Mouse (Mus musculus) adipocyte (in vitro differentiated cells): ENCODE results near the gene Cmbl.

Experiments used
- DNase-seq: peaks from one replicate; pipeline ENCODE4 v3.0.0-alpha.2; 2016; ENCODE audit warnings: low spot score

Cmbl gene

DNA sequence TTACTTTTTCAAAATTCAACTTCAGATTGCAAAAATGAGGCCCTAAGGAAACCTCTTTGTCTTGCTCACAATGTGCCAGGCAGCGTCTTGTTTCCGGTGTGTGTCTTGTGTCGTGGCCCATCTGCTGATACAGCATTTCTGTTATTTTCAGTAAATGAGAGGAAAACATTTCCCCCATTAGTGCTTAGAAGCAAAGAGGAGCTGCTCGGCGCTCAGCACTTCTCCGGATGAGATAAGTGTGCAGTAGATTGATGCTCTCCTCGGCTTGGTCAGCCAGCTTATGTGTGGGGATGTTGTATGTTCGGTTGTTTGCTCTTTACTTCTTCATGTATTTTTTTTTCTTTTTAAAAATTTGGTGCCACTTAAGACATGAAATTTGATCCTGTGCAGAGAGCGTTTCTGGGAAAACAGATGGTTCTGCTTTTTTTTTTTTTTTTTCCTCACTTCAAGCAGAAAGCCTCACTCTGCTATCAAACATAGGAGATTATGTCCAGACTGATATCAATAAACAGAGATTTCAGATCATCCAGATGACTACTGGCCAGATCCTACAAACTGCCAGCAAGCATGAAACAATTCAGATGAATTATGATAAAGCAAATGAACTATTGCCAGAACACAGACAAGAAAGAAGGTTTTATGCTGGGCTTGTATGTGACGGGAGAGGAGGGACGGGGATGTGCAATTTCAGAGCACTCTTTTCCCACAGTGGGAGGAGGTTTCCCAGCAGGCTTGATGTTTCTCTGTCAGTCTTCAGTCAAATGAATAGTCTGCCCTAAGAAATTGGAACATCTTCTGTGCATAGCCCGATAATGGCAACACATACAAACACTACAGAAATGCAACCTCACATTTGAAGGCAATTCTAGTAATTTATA lies 62.3 kb downstream of the Cmbl start:
- DNase-seq = no peak

DNA sequence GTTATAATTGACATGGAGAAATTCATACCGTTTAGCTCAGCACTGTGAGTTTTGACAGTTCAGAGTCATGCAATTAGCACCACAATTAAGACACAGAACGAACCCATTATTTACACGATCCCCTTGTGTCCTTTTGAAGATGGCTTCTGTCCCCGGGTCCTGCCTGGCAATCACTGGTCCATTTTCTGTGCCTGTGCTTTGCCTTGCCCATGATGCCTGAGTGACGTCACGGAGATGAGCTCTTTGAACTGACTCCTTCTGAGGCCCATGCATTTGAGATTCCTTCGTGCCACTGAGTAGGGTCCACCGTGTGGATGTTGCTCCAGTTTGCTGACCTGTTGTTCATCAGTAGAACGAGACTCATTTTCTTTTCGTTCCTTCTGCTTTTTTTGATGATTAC lies 63.0 kb downstream of the Cmbl start:
- DNase-seq = no peak

DNA sequence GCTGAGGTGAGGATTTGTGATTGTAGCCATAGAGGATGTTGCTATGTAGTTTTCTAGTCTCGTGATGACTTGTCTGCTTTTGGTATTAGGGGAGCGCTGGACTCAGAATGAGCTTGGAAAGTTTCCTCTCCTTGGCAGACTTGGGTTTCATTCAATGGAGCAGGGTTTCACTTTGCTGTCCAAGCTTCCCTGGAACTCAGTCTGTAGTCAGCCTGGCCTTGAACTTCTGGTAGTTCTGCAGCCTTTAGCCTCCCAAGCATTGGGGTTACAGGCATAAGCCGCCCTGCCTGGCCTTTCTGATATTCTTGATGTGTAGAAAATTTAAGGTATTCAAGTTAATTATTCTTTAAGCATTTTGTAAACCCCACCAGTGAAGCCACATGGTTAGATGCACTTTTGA lies 64.4 kb downstream of the Cmbl start:
- no peak for DNase-seq

DNA sequence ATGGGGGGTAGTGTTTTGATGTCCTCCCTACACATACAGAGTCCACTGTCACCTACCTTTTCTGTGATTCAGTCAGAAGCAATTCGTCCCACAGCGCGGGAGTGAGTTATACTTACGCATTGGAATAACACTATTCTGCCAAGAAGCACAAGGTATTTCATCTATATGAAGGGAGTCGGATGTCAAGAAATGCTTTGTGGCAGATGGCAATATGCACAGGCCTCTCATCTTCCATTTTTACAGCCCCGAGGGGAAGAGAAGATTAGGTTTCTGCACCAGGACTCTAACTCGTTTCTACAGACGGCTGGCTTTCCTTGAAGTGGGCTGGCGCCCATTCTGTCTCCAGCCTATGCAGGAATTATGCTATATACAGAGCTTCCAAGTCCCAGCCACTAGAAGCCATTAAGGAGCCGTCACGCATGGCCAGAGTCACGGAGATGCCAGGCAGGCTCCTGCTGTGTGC lies 66.2 kb downstream of the Cmbl start:
- DNase-seq = no peak

DNA sequence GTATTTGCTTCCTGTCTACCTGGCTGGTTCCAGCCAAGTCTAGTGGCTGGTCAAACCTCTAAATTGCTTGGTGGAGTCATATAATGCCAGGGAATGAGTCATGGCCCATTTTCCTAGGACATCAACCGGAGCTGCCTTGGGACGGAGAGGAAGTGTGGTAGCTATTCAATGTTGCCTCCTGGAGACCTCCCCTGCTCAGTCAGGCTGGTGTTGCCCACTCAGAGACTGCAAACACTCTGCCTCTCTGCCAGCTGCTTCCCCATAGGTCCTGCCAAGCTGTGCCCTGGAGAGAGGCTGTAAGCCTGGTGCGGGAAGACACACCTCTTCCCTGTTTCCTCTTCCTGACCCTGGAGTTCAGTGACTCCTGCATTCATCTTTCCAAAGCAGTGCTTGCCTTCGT lies 67.3 kb downstream of the Cmbl start:
- no peak for DNase-seq

DNA sequence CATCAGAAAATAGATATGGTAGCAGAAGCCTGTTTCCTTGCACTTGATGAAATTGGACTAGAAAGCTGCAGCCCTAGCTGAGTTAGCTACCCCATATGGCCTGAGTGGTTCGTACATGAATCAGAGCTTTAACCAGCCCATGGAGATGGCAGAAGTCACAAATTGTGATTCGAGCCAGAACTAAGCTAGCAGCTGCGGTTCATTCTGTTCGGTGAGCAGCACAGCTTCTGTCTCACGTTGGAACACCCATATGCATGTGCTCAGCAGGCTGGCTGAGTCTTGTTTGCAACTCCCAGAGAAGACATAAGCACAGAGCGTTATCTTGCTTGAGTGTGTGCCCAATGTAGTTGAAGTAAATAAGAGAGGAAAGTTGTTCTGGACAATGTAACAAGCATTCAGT lies 69.4 kb downstream of the Cmbl start:
- DNase-seq = no peak

DNA sequence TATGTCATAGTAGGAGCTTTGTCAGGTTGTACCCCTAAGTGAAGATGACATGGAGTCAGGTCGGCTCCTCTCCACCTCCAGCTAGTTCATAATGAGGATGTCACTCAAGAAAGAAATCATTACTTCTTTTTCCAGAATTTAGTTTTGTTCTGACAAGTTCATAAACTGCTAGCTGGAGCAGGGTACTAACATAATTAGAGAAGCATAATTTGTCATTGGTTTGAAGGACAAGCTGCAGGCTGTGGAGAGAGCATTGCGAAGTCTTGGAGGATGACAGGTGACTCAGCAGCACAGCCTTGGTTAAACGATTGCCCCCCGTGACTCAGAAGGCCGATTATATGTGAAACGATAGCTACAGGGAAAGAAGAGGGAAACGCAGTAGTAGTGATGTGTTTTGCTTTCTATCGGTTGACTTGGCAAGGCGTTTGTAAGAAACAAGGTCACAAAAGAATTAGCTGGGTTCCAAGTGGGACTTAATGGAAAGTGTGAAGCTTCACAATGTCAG lies 71.0 kb downstream of the Cmbl start:
- DNase-seq = no peak
